Mouse (Mus musculus) lung, embryonic 16.5 days (tissue): ENCODE measurements at regions not wholly inside any gene's neighbourhood (a gene's known extent, or its start where the extent isn't known, plus 50 kb on each side); places are given as distances from the start of the nearest gene placed in this dataset.

Experiments used
- ATAC-seq: fragments of 200-750 bp; cut with Nextera tagmentation; 2 replicates; pipeline ENCODE4 v1.8.0; 2017; ENCODE audit warnings: low read depth, mild to moderate bottlenecking, moderate library complexity
- H3K27ac ChIP-seq: fragments of 300-500 bp; sonication (generic); 2 replicates; pipeline ENCODE4 v1.5.1; 2014; ENCODE audit warnings: mild to moderate bottlenecking, control low read depth, low read length
- H3K27me3 ChIP-seq: fragments of 300-500 bp; sonication (generic); 2 replicates; pipeline ENCODE4 v1.6.1; 2014; ENCODE audit warnings: low read depth, low read length, mixed read lengths; ENCODE audit not compliant: control insufficient read depth, insufficient read depth
- H3K36me3 ChIP-seq: fragments of 300-500 bp; sonication (generic); 2 replicates; pipeline ENCODE4 v1.6.1; 2014; ENCODE audit warnings: low read length; ENCODE audit not compliant: control insufficient read depth, insufficient read depth
- H3K4me1 ChIP-seq: fragments of 300-500 bp; sonication (generic); replicated peaks from 2 replicates; pipeline ENCODE4 v1.6.1; 2014; ENCODE audit warnings: low read length, mixed read lengths; ENCODE audit not compliant: control insufficient read depth, insufficient read depth
- H3K4me2 ChIP-seq: fragments of 300-500 bp; sonication (generic); 2 replicates; pipeline ENCODE4 v1.6.1; 2014; ENCODE audit warnings: low read depth, low read length, control low read depth
- H3K4me3 ChIP-seq: fragments of 300-500 bp; sonication (generic); 2 replicates; pipeline ENCODE4 v1.5.1; 2014; ENCODE audit warnings: mild to moderate bottlenecking, low read length, control low read depth
- H3K9ac ChIP-seq: fragments of 300-500 bp; sonication (generic); 2 replicates; pipeline ENCODE4 v1.6.1; 2014; ENCODE audit warnings: low read length, control low read depth
- H3K9me3 ChIP-seq: fragments of 300-500 bp; sonication (generic); 2 replicates; pipeline ENCODE4 v1.6.1; 2016; ENCODE audit warnings: low read length; ENCODE audit not compliant: control insufficient read depth
- WGBS: fragments of 180-500 bp; shearing (Covaris S2); extraction: QIAGEN DNeasy Blood & Tissue Kit; methylation state at CpG from one replicate; pipeline ENCODE4 v1.1.7; 2014; 5-methylcytosine and 5-hydroxymethylcytosine counted together

DNA sequence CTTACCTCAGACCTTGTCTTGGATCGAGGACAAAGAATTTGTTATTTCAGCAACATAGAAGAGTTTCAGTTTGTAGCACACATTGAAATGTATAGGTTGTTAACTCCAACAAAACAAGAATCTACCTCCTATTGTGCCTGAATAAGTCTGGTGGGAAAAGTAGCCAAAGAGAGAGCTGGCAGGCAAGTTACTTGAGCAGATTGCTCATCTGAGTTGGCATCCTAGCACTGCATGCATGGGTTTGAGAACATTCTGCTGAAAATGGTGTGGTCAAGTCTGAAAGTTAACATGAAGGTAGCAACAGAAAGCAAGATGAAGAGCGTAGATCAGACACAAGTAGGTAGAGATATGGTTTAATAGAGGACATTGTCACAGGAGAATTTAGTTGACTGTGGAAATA, 587.5 kb downstream of the Bcl11a start:
- no peak overlapping the region for H3K4me2 ChIP-seq
- no peak overlapping the region for H3K9ac ChIP-seq
- no peak overlapping the region for H3K4me3 ChIP-seq
- ATAC-seq: no peak
- H3K9me3 ChIP-seq: no peaks in the 10 kb centered on the region
- H3K27me3 ChIP-seq: no peaks in the 10 kb centered on the region
- WGBS: 83% methylated on average over 2 of the region's 2 CpGs
- no peaks in the 10 kb centered on the region for H3K36me3 ChIP-seq
- no peaks in the 10 kb centered on the region for H3K4me1 ChIP-seq
- no peak overlapping the region for H3K27ac ChIP-seq

DNA sequence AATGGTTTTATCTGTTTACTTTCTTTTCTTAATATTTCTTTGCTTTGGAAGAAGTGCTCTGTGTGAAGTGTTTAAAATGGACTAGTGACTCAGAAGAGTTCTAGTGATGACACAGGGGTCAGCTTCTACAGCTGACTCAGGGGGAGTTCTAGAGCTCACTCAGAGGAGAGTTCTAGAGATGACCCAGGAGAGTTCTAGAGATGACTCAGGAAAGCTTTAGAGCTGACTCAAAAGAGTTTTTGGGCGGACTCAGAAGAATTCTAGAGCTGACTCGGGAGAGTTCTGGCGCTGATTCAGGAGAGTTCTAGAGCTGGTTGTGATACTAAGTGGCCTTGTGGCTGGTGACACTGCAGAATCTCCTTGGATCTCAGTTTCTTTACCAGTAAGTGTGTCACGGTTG, 593.8 kb downstream of the Bcl11a start:
- no peak for ATAC-seq
- 82% methylated on average over 4 of the region's 4 CpGs for WGBS
- no peaks in the 10 kb centered on the region for H3K36me3 ChIP-seq
- no peaks in the 10 kb centered on the region for H3K9me3 ChIP-seq
- H3K4me2 ChIP-seq: no peak overlapping the region
- no peaks in the 10 kb centered on the region for H3K27me3 ChIP-seq
- H3K27ac ChIP-seq: no peak overlapping the region
- no peak overlapping the region for H3K9ac ChIP-seq
- H3K4me1 ChIP-seq: no peaks in the 10 kb centered on the region
- H3K4me3 ChIP-seq: no peak overlapping the region

DNA sequence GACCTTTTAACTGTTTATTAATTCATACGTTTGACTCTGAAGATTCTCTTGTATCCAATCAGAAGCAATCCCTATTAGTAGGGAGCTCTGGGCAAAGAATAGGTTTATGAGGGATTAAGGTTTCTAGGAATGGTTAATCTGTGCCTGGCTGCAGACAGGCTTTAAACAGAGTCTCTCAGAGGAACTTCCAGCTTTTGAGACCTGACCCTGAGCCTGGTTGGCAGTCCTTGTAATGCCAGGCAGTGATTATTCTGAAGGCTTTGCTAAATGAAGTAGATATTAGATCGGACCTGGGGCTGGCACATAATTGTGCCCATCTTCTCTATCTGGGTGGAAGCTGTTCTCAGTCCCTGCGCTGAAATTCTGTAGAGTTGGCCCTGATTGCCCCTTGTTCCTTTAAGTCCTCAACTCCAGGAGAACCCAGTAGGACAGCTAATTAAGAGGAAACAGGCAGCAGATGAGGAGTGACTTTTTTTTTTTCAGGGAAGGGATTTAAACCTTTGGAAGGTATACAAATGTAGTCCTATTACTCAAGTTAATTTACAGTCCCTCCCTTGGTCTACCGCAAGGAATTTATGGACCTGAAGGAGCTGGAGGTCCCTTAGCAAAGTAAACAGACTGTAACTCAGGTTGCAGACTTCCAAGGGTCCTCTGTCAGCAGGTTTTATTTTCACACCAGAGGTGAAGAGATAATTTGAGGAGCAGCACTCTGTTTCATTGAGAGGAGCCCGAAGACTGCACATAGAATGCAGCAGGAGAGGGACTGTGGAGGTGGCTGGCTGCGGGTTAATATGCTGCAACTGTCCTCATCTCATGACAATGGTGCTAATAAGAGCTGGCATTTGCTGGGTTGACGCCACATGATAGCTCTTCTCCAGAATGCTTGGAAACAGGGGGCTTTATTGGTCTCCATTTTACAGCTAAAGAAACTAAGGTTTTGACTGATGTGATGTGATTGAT, 595.7 kb downstream of the Bcl11a start:
- Histone ChIP-seq H3K4me1 (no peaks in the 10 kb centered on the region), H3K4me3 (no peak overlapping the region), H3K9me3 (no peaks in the 10 kb centered on the region), H3K9ac (no peak overlapping the region), H3K36me3 (no peaks in the 10 kb centered on the region), H3K27ac (no peak overlapping the region), H3K27me3 (no peaks in the 10 kb centered on the region), H3K4me2 (no peak overlapping the region)
- 67% methylated on average over 7 of the region's 7 CpGs for WGBS
- no peak for ATAC-seq

DNA sequence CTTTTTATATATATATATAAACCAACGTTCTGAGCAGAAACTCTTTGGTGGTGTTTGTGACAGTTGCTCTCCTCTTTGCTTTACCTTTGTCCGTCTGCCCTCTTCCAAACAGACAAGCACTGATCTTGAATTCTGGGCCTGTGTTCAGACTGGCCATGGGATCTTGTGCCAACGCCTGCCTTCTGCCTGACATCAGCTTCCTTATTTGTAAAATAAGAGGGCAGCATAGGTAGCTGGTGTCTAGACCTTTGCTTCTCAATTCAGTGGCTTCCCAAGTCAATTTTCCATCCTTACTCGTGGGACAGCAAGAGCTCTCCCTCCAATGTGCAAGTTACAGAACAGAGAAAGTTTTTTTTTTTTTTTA, 596.3 kb downstream of the Bcl11a start:
- no peak overlapping the region for H3K9ac ChIP-seq
- ATAC-seq: no peak
- H3K27me3 ChIP-seq: no peaks in the 10 kb centered on the region
- H3K4me3 ChIP-seq: no peak overlapping the region
- H3K4me1 ChIP-seq: no peaks in the 10 kb centered on the region
- H3K27ac ChIP-seq: no peak overlapping the region
- no peaks in the 10 kb centered on the region for H3K36me3 ChIP-seq
- WGBS: 54% methylated on average over 4 of the region's 4 CpGs
- H3K9me3 ChIP-seq: no peaks in the 10 kb centered on the region
- no peak overlapping the region for H3K4me2 ChIP-seq

DNA sequence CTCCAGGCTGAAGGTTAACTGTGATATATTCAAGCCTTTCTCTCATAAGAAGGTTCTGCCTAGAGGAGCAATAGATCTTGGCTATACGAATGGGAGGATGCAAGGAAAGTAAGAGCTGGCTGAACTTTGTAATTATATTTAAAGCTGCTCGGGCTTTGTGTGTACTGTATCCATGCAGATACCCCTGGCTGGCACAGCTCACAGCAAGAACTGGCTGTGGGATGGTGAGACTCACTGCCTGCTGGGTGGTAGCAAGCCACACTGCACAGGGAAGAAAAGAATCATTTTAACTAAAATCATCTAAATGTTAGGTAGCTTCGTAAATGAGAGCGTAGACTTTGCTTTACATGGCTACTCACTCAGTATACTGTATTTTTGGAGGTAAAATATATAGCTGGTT, 599.2 kb downstream of the Bcl11a start:
- Histone ChIP-seq H3K9ac (no peak overlapping the region), H3K36me3 (no peaks in the 10 kb centered on the region), H3K4me3 (no peak overlapping the region), H3K27me3 (no peaks in the 10 kb centered on the region), H3K9me3 (no peaks in the 10 kb centered on the region), H3K4me2 (no peak overlapping the region), H3K4me1 (no peaks in the 10 kb centered on the region), H3K27ac (no peak overlapping the region)
- ATAC-seq: no peak
- 86% methylated on average over 4 of the region's 4 CpGs for WGBS

DNA sequence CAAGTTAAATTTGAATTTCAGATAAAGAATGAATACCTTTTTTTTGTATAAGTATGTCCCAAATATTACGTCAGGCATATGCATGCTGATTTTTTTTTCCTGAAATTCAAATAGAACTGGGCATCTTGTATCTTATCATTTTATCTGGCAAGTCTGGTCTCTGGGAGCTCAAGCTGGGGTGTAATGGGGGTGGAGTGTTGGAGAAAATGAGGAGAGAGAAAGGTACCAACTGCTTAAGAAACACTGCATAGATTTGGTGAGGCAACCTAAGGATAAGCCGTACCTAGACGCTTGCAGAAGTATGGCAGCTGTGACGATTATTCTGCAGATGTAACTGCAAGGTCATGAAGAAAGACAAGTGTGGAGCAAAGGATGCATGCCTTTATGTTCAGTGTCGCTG, 601.7 kb downstream of the Bcl11a start:
- H3K27me3 ChIP-seq: no peaks in the 10 kb centered on the region
- no peaks in the 10 kb centered on the region for H3K36me3 ChIP-seq
- no peak for ATAC-seq
- no peak overlapping the region for H3K9ac ChIP-seq
- H3K4me2 ChIP-seq: no peak overlapping the region
- H3K27ac ChIP-seq: no peak overlapping the region
- H3K4me3 ChIP-seq: no peak overlapping the region
- no peaks in the 10 kb centered on the region for H3K4me1 ChIP-seq
- 85% methylated on average over 5 of the region's 5 CpGs for WGBS
- H3K9me3 ChIP-seq: no peaks in the 10 kb centered on the region

DNA sequence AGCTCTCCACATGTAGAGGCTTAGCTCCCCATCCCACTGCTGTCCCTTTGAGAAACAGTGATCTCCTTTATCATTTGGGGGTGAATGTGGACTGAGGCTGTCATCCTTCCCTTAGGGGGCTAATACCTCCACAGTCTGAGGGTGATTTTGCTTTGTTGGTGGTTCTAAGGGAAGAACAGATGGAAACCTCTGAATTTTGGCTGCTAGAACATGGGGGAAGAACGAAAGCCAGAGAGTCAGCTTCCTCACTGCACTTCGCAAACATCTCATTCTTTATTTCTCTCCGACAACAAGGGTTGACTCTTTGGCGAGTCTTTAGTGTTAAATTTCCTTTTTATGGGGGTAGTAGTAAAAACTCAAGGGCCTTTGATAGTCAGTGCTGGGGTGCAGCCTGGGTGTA, 604.6 kb downstream of the Bcl11a start:
- 65% methylated on average over 4 of the region's 4 CpGs for WGBS
- Histone ChIP-seq H3K4me3 (no peak overlapping the region), H3K27me3 (no peaks in the 10 kb centered on the region), H3K27ac (no peak overlapping the region), H3K9me3 (no peaks in the 10 kb centered on the region), H3K9ac (no peak overlapping the region), H3K36me3 (no peaks in the 10 kb centered on the region), H3K4me2 (no peak overlapping the region), H3K4me1 (no peaks in the 10 kb centered on the region)
- no peak for ATAC-seq

DNA sequence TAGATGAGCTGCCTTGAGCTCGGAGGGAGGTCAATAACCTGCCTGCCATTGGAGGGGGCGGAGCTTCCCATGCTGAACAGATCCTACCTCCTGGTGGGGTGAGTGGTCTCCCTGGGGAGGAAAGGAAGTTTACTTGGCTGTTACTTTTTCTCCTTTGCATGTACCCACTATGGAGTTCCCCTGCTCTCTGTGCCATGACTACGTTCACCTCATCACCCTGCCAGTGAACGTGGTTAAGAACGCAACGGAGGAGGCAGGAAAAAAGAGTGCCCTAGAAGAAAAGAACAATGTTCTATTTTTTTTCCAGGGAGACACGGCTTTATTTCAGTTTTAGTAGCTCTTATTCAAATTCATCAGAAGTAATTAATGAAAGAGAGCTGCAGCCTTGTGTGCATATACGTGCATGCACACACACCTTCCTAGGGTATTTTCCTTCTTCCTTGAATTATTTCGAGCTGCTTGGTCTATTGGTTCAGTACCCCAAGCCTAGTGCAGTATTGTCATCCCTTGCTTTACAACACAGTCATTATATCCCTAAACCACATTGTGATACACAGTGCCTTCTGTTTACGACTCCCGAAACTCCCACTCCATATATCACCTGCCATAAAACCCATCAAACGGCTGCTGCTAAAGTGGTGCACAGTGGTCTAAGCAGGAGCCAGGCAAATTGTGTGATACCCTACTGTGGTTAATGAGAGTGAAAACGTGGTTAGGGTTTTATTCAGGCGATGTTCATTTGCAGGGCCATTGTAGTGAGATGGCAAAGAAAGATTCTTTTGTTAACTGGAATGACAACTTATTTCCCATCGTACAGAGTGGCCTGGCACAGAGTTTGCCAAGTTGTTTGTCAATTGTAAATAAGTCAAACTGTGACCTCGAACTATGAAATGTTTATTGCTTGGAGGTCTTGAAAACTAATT, 608.0 kb downstream of the Bcl11a start:
- Histone ChIP-seq H3K9me3 (no peaks in the 10 kb centered on the region), H3K4me3 (no peak overlapping the region), H3K4me1 (no peaks in the 10 kb centered on the region), H3K27me3 (no peaks in the 10 kb centered on the region), H3K9ac (no peak overlapping the region), H3K36me3 (no peaks in the 10 kb centered on the region), H3K4me2 (no peak overlapping the region), H3K27ac (no peak overlapping the region)
- 74% methylated on average over 16 of the region's 16 CpGs for WGBS
- ATAC-seq: no peak

DNA sequence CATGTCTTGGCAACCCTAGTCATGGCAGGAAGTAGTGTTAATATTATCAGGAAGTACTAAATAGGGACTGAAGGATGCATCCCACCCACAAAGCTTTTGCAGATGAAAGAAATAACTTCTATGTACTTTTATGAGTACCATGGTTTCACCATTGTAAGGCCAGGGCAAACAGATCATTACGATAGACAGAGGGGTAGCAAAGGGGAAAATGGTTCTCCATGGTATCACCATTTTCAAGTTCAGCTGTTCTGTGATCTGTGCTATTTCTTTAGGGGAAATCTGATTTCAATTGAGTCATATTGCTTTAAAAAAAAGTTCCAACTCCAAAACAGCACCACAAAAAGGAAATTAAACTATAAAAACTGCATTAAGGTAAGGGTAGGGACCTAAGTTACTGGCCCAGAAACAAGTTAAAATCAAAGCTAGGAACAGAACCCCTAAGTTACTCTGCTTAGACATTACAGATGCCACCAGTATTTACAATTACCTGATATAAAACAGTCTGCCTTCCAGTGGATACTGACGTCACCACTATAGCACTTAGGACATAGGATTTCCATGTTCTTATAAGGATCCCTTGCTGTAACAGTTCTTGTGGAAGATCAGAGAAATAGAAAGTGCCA, 610.4 kb downstream of the Bcl11a start:
- Histone ChIP-seq H3K4me1 (no peaks in the 10 kb centered on the region), H3K9me3 (no peaks in the 10 kb centered on the region), H3K36me3 (no peaks in the 10 kb centered on the region), H3K27me3 (no peaks in the 10 kb centered on the region), H3K4me3 (no peak overlapping the region), H3K27ac (no peak overlapping the region), H3K9ac (no peak overlapping the region), H3K4me2 (no peak overlapping the region)
- ATAC-seq: no peak
- WGBS: 84% methylated on average over 2 of the region's 2 CpGs
